Mouse (Mus musculus): ENCODE data around the gene Gps2. TPM values are rescaled to one million over a fixed set of nuclear protein-coding genes. Genes with fewer than 3 reads are reported as not detected.
A peak's percentile ranks its signal among the peaks of the same experiment; 100 is the strongest.

Gps2 gene
- polyA plus RNA-seq, 1 experiment from 2014 or later = 68.4 TPM

- no peaks in the 10 kb centered on the region for H3K9me3 ChIP-seq
- 56% methylated on average over 5 of the region's 5 CpGs for WGBS
- peaks cover 55% of the 10 kb centered on the region for H3K27me3 ChIP-seq
- no peak overlapping the region for H3K27ac ChIP-seq (replicated peaks)
- H3K4me2 ChIP-seq = no peak overlapping the region
- no peak for ATAC-seq (ENCODE audit: low FRiP score, low read depth)
- H3K4me3 ChIP-seq = no peak overlapping the region
- H3K9ac ChIP-seq = no peak overlapping the region
- peaks cover 14% of the 10 kb centered on the region for H3K4me1 ChIP-seq (replicated peaks)
- no peaks in the 10 kb centered on the region for H3K36me3 ChIP-seq
Measured at GRCm38 (mm10) chr11:69961841-69962240, 48.2 kb downstream of the Gps2 start.

DNA sequence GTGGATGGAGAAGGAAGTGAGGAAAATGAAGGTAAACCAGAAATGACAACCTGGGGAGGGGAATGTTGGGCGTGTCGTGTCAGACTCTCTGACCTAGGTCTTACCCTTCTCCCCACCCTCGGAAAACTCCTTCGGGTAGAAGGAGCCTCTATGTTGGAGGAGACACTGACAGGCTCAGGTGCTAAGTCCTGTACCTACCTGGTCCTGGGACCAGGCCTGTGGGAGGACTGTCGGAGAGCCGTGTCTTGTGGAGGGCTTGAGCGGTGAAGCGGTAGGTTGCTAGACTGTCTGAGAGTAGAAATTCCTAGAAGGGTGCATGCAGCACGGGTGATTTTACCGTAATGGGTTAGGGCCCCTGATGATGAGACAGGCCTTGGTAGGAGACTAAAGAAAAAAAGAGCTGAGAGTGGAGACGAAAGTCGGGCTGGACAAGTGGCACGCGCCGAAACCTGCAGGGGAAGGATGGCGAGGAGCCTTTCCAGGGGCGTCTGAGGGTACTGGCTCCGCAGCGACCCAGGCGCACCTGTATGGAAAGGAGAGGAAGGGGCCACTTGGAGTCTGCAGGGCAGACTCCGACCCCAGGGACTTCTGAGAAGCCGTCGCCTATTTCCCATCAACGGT, 51.1 kb downstream of the Gps2 start, which contains the start of gene Cldn7:
Gene Cldn7 (plus strand): TSS at position 130 of the 621 bp plus-strand sequence.
- peaks cover 74% of the 10 kb centered on the region for H3K27me3 ChIP-seq
- H3K36me3 ChIP-seq = peaks cover 16% of the 10 kb centered on the region
- WGBS = 13% methylated on average over 24 of the region's 24 CpGs
- no peaks in the 10 kb centered on the region for H3K9me3 ChIP-seq
- H3K9ac ChIP-seq = no peak within 1 kb of the TSS
- H3K27ac ChIP-seq (replicated peaks) = no peak within 1 kb of the TSS
- 0 out of 2 replicates have a peak within 1 kb of the TSS, but pooled peaks have one; percentile 3 for H3K4me3 ChIP-seq
- peak within 1 kb of the TSS; percentile 27 for H3K4me2 ChIP-seq
- H3K4me1 ChIP-seq (replicated peaks) = peaks cover 15% of the 10 kb centered on the region
- ATAC-seq (ENCODE audit: low FRiP score, low read depth) = no peak

- Histone ChIP-seq H3K36me3 (peaks cover 23% of the 10 kb centered on the region), H3K4me3 (peak overlapping the region; percentile 21; the same call in 1 of the 2 replicates), H3K9me3 (no peaks in the 10 kb centered on the region), H3K4me1 (replicated peaks) (peaks cover 15% of the 10 kb centered on the region), H3K27me3 (peaks cover 74% of the 10 kb centered on the region), H3K9ac (no peak overlapping the region), H3K27ac (replicated peaks) (no peak overlapping the region), H3K4me2 (peak overlapping the region; percentile 49)
- whole genome bisulfite sequencing = 2% methylated on average over 47 of the region's 49 CpGs
- no peak for ATAC-seq (ENCODE audit: low FRiP score, low read depth)
Measured at GRCm38 (mm10) chr11:69965271-69966005, 51.8 kb downstream of the Gps2 start.

Small RNAs within 50 kb of the gene (microRNA-seq; reads per million reads assigned to microRNA genes)
- gene Mir6924 = not detected

Other genes starting within 250 kb of the Gps2 start
- gene Cd68, start 247.7 kb upstream of the Gps2 start, polyA plus RNA-seq (2015; fragmentation: Nextera tagmentation; extraction: Ambion mirVana) = 10.3 and 12.2 TPM in 2 replicates
- 476 and 491 TPM in 2 replicates for gene Eif4a1, start 241.5 kb upstream of the Gps2 start, polyA plus RNA-seq (2015; fragmentation: Nextera tagmentation; extraction: Ambion mirVana)
- gene Senp3, start 231.8 kb upstream of the Gps2 start, polyA plus RNA-seq (2015; fragmentation: Nextera tagmentation; extraction: Ambion mirVana) = 101 and 103 TPM in 2 replicates
- gene Tnfsf13, start 228.1 kb upstream of the Gps2 start, polyA plus RNA-seq (2015; fragmentation: Nextera tagmentation; extraction: Ambion mirVana) = 0.61 and 0.76 TPM in 2 replicates
- 3.5 and 5.0 TPM in 2 replicates for gene Tnfsf12, start 218.0 kb upstream of the Gps2 start, polyA plus RNA-seq (2015; fragmentation: Nextera tagmentation; extraction: Ambion mirVana)
- 1.2 and 1.9 TPM in 2 replicates for gene Tnfsfm13, start 217.8 kb upstream of the Gps2 start, polyA plus RNA-seq (2015; fragmentation: Nextera tagmentation; extraction: Ambion mirVana)
- gene Polr2a, start 155.3 kb upstream of the Gps2 start, polyA plus RNA-seq (2015; fragmentation: Nextera tagmentation; extraction: Ambion mirVana) = 15.6 and 16.6 TPM in 2 replicates
- gene Slc35g3, start 151.9 kb upstream of the Gps2 start, polyA plus RNA-seq (2015; fragmentation: Nextera tagmentation; extraction: Ambion mirVana) = 0.51 and 0.66 TPM in 2 replicates
- gene Zbtb4, start 148.0 kb upstream of the Gps2 start, polyA plus RNA-seq (2015; fragmentation: Nextera tagmentation; extraction: Ambion mirVana) = 5.2 and 5.3 TPM in 2 replicates
- 1.2 and 2.2 TPM in 2 replicates for gene Chrnb1, start 117.9 kb upstream of the Gps2 start, polyA plus RNA-seq (2015; fragmentation: Nextera tagmentation; extraction: Ambion mirVana)
- gene Fgf11, start 112.0 kb upstream of the Gps2 start, polyA plus RNA-seq (2015; fragmentation: Nextera tagmentation; extraction: Ambion mirVana) = 5.7 and 7.1 TPM in 2 replicates
- gene Tmem102, start 108.3 kb upstream of the Gps2 start, polyA plus RNA-seq (2015; fragmentation: Nextera tagmentation; extraction: Ambion mirVana) = 1.1 and 2.0 TPM in 2 replicates
- gene Gm39566, start 98.6 kb upstream of the Gps2 start, polyA plus RNA-seq (2015; fragmentation: Nextera tagmentation; extraction: Ambion mirVana) = not detected in 2 replicates
- gene Spem2, start 95.4 kb upstream of the Gps2 start, polyA plus RNA-seq (2015; fragmentation: Nextera tagmentation; extraction: Ambion mirVana) = not detected in 2 replicates
- 0.21 and 0.34 TPM in 2 replicates for gene Spem1, start 91.7 kb upstream of the Gps2 start, polyA plus RNA-seq (2015; fragmentation: Nextera tagmentation; extraction: Ambion mirVana)
- 20.9 and 21.0 TPM in 2 replicates for gene Nlgn2, start 76.1 kb upstream of the Gps2 start, polyA plus RNA-seq (2015; fragmentation: Nextera tagmentation; extraction: Ambion mirVana)
- gene Tmem256, start 75.4 kb upstream of the Gps2 start, polyA plus RNA-seq (2015; fragmentation: Nextera tagmentation; extraction: Ambion mirVana) = 375 and 391 TPM in 2 replicates
- gene Plscr3, start 67.5 kb upstream of the Gps2 start, polyA plus RNA-seq (2015; fragmentation: Nextera tagmentation; extraction: Ambion mirVana) = 46.0 and 47.5 TPM in 2 replicates
- gene Tnk1, start 55.2 kb upstream of the Gps2 start, polyA plus RNA-seq (2015; fragmentation: Nextera tagmentation; extraction: Ambion mirVana) = 0.10 and 0.12 TPM in 2 replicates
- not detected in 2 replicates for gene Tmem95, start 35.9 kb upstream of the Gps2 start, polyA plus RNA-seq (2015; fragmentation: Nextera tagmentation; extraction: Ambion mirVana)
- gene Kctd11, start 32.5 kb upstream of the Gps2 start, polyA plus RNA-seq (2015; fragmentation: Nextera tagmentation; extraction: Ambion mirVana) = 2.0 and 2.4 TPM in 2 replicates
- 0.52 and 0.58 TPM in 2 replicates for gene Acap1, start 18.3 kb upstream of the Gps2 start, polyA plus RNA-seq (2015; fragmentation: Nextera tagmentation; extraction: Ambion mirVana)
- gene 2810408A11Rik, start 12.9 kb upstream of the Gps2 start, polyA plus RNA-seq (2015; fragmentation: Nextera tagmentation; extraction: Ambion mirVana) = 8.8 TPM in 2 replicates
- gene Neurl4, start 12.8 kb upstream of the Gps2 start, polyA plus RNA-seq (2015; fragmentation: Nextera tagmentation; extraction: Ambion mirVana) = 16.6 and 19.9 TPM in 2 replicates
- 1,083 and 1,119 TPM in 2 replicates for gene Eif5a, start 8.1 kb downstream of the Gps2 start, polyA plus RNA-seq (2015; fragmentation: Nextera tagmentation; extraction: Ambion mirVana)
- gene Ybx2, start 21.9 kb downstream of the Gps2 start, polyA plus RNA-seq (2015; fragmentation: Nextera tagmentation; extraction: Ambion mirVana) = 6.7 and 6.8 TPM in 2 replicates
- 3.4 and 4.1 TPM in 2 replicates for gene Slc2a4, start 34.3 kb downstream of the Gps2 start, polyA plus RNA-seq (2015; fragmentation: Nextera tagmentation; extraction: Ambion mirVana)
- gene Cldn7, start 50.9 kb downstream of the Gps2 start, polyA plus RNA-seq (2015; fragmentation: Nextera tagmentation; extraction: Ambion mirVana) = 0.34 and 1.0 TPM in 2 replicates
- 23.5 and 27.1 TPM in 2 replicates for gene Ctdnep1, start 67.3 kb downstream of the Gps2 start, polyA plus RNA-seq (2015; fragmentation: Nextera tagmentation; extraction: Ambion mirVana)
- 163 and 174 TPM in 2 replicates for gene Elp5, start 68.6 kb downstream of the Gps2 start, polyA plus RNA-seq (2015; fragmentation: Nextera tagmentation; extraction: Ambion mirVana)
- gene Gabarap, start 77.3 kb downstream of the Gps2 start, polyA plus RNA-seq (2015; fragmentation: Nextera tagmentation; extraction: Ambion mirVana) = 561 and 571 TPM in 2 replicates
- 56.1 and 62.2 TPM in 2 replicates for gene Phf23, start 81.9 kb downstream of the Gps2 start, polyA plus RNA-seq (2015; fragmentation: Nextera tagmentation; extraction: Ambion mirVana)
- gene Dvl2, start 86.7 kb downstream of the Gps2 start, polyA plus RNA-seq (2015; fragmentation: Nextera tagmentation; extraction: Ambion mirVana) = 26.4 and 28.7 TPM in 2 replicates
- 58.0 and 62.2 TPM in 2 replicates for gene Acadvl, start 101.5 kb downstream of the Gps2 start, polyA plus RNA-seq (2015; fragmentation: Nextera tagmentation; extraction: Ambion mirVana)
- 23.8 and 24.1 TPM in 2 replicates for gene Dlg4, start 103.1 kb downstream of the Gps2 start, polyA plus RNA-seq (2015; fragmentation: Nextera tagmentation; extraction: Ambion mirVana)
- gene Asgr1, start 140.2 kb downstream of the Gps2 start, polyA plus RNA-seq (2015; fragmentation: Nextera tagmentation; extraction: Ambion mirVana) = 2.8 and 4.7 TPM in 2 replicates
- gene Asgr2, start 178.8 kb downstream of the Gps2 start, polyA plus RNA-seq (2015; fragmentation: Nextera tagmentation; extraction: Ambion mirVana) = not detected in 2 replicates
- gene Mgl2, start 216.4 kb downstream of the Gps2 start, polyA plus RNA-seq (2015; fragmentation: Nextera tagmentation; extraction: Ambion mirVana) = 1.4 and 1.6 TPM in 2 replicates
- 0.64 and 1.3 TPM in 2 replicates for gene Clec10a, start 242.3 kb downstream of the Gps2 start, polyA plus RNA-seq (2015; fragmentation: Nextera tagmentation; extraction: Ambion mirVana)